Mouse (Mus musculus): ENCODE results near the gene Syne3.

Syne3 gene

GRCm38 (mm10) chr12:104997641-104998293 is 11.8 kb downstream of the Syne3 start:
- DNase-seq, result no peak

- DNase-seq, result no peak
Measured at GRCm38 (mm10) chr12:104997159-104997558, 12.4 kb downstream of the Syne3 start.

- DNase-seq, result no peak
Measured at GRCm38 (mm10) chr12:104996012-104996728, 13.4 kb downstream of the Syne3 start.

GRCm38 (mm10) chr12:104995259-104995876 is 14.2 kb downstream of the Syne3 start:
- no peak for DNase-seq

GRCm38 (mm10) chr12:104992838-104993237 is 16.8 kb downstream of the Syne3 start:
- no peak for DNase-seq

GRCm38 (mm10) chr12:104992123-104992741 is 17.4 kb downstream of the Syne3 start:
- DNase-seq, result no peak

GRCm38 (mm10) chr12:104990741-104991454 is 18.7 kb downstream of the Syne3 start:
- no peak for DNase-seq

- DNase-seq, result peak; percentile 54
Measured at GRCm38 (mm10) chr12:104987936-104988335, 21.7 kb downstream of the Syne3 start.

- no peak for DNase-seq
Measured at GRCm38 (mm10) chr12:104986781-104987180, 22.8 kb downstream of the Syne3 start.

- no peak for DNase-seq
Measured at GRCm38 (mm10) chr12:104986001-104986400, 23.6 kb downstream of the Syne3 start.

GRCm38 (mm10) chr12:104985088-104985487 is 24.5 kb downstream of the Syne3 start:
- no peak for DNase-seq

- peak; percentile 50 for DNase-seq
Measured at GRCm38 (mm10) chr12:104983476-104983875, 26.1 kb downstream of the Syne3 start.

- DNase-seq, result peak; percentile 45
Measured at GRCm38 (mm10) chr12:104978943-104979723, 30.5 kb downstream of the Syne3 start.

GRCm38 (mm10) chr12:104978420-104978819 is 31.2 kb downstream of the Syne3 start:
- DNase-seq, result peak; percentile 79

GRCm38 (mm10) chr12:104976903-104977302 is 32.7 kb downstream of the Syne3 start:
- DNase-seq, result no peak

- peak; percentile 60 for DNase-seq
Measured at GRCm38 (mm10) chr12:104976331-104976817, 33.2 kb downstream of the Syne3 start.

- no peak for DNase-seq
Measured at GRCm38 (mm10) chr12:104972860-104973259, 36.7 kb downstream of the Syne3 start.

GRCm38 (mm10) chr12:104969618-104970017 is 40.0 kb downstream of the Syne3 start:
- DNase-seq, result no peak

GRCm38 (mm10) chr12:104969177-104969576 is 40.4 kb downstream of the Syne3 start:
- no peak for DNase-seq

GRCm38 (mm10) chr12:104964953-104965911 is 44.4 kb downstream of the Syne3 start:
- peak; percentile 92 for DNase-seq

- DNase-seq, result no peak
Measured at GRCm38 (mm10) chr12:104960421-104960820, 49.2 kb downstream of the Syne3 start.

Data from retina, postnatal 1 day (tissue).